Mouse (Mus musculus) erythroblast, embryonic 14.5 days (primary cell): Measurements from ENCODE around the gene Erf.

Experiments used
- GATA1 ChIP-seq: IDR thresholded peaks from 2 replicates; pipeline ENCODE4 v1.6.1; 2012; ENCODE audit warnings: low read length, inconsistent platforms, mixed read lengths
- TAL1 ChIP-seq: IDR thresholded peaks from 3 replicates; pipeline ENCODE4 v1.6.1; 2012; ENCODE audit warnings: low read length, inconsistent platforms, mixed read lengths

- TF ChIP-seq GATA1 (no peak), TAL1 (no peak)
Measured at GRCm38 (mm10) chr7:25248846-25249313, 1.7 kb downstream of the Erf start.
